Mouse (Mus musculus) kidney, embryonic 15.5 days (tissue): ENCODE results near the gene Rnf144b. TPM values are rescaled to one million over a fixed set of nuclear protein-coding genes. Genes with fewer than 3 reads are reported as not detected.

ENCODE experiments used
- ATAC-seq: fragments of 200-750 bp; cut with Nextera tagmentation; replicated peaks from 2 replicates; pipeline ENCODE4 v1.8.0; 2017; ENCODE audit warnings: moderate TSS enrichment; ENCODE audit not compliant: low FRiP score
- H3K27ac ChIP-seq: fragments of 300-500 bp; sonication (generic); 2 replicates; pipeline ENCODE4 v1.5.1; 2015; ENCODE audit warnings: mild to moderate bottlenecking, inconsistent platforms
- H3K27me3 ChIP-seq: fragments of 300-500 bp; sonication (generic); 2 replicates; pipeline ENCODE4 v1.6.1; 2015; ENCODE audit warnings: inconsistent platforms
- H3K36me3 ChIP-seq: fragments of 300-500 bp; sonication (generic); 2 replicates; pipeline ENCODE4 v1.6.1; 2015; ENCODE audit warnings: inconsistent platforms
- H3K4me1 ChIP-seq: fragments of 300-500 bp; sonication (generic); 2 replicates; pipeline ENCODE4 v1.6.1; 2015; ENCODE audit warnings: inconsistent platforms
- H3K4me2 ChIP-seq: fragments of 300-500 bp; sonication (generic); 2 replicates; pipeline ENCODE4 v1.6.1; 2015; ENCODE audit warnings: moderate library complexity, mild to moderate bottlenecking, inconsistent platforms
- H3K4me3 ChIP-seq: fragments of 300-500 bp; sonication (generic); replicated peaks from 2 replicates; pipeline ENCODE4 v1.5.1; 2015; ENCODE audit warnings: mild to moderate bottlenecking, inconsistent platforms
- H3K9ac ChIP-seq: fragments of 300-500 bp; sonication (generic); 2 replicates; pipeline ENCODE4 v1.6.1; 2015; ENCODE audit warnings: mild to moderate bottlenecking, inconsistent platforms
- H3K9me3 ChIP-seq: fragments of 300-500 bp; sonication (generic); replicated peaks from 2 replicates; pipeline ENCODE4 v1.6.1; 2016; ENCODE audit warnings: inconsistent platforms
- WGBS: fragments of 180-500 bp; shearing (Covaris S2); methylation state at CpG from one replicate; pipeline ENCODE4 v1.1.7; 2015; ENCODE audit warnings: mixed read lengths; 5-methylcytosine and 5-hydroxymethylcytosine counted together
- polyA plus RNA-seq: library from polyadenylated mRNA; unstranded; fragments of >200 nt; fragmentation: Nextera tagmentation; extraction: Ambion mirVana; gene quantifications from 2 replicates; pipeline ENCODE4 v1.2.1, GENCODE M21; 2015

Gene Rnf144b
- polyA plus RNA-seq, 1 experiment from 2014 or later = 0.69 TPM

DNA sequence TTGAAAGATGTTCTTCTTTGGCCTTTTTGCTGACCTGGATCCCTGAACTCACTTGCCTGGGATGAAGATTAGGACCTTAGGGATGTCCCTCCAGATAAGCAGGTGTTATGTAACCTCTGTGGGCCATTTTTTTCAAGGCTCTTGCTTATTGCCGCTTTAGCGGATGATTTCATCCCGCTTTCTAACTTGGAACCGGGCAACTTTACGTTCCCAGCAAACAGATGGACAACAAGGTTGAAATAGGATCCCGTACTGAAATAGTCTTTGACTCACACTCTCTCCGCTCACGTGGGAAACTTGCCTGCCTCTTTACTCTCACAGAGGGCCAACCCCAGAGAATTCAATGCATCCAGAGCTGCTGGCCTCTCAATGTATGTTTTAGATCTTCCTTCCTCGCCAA is 61.3 kb downstream of the Rnf144b start:
- WGBS = 41% methylated on average over 9 of the region's 9 CpGs
- H3K9me3 ChIP-seq = no peaks in the 10 kb centered on the region
- no peak overlapping the region for H3K27ac ChIP-seq
- H3K27me3 ChIP-seq = no peaks in the 10 kb centered on the region
- no peak overlapping the region for H3K4me3 ChIP-seq
- ATAC-seq = no peak
- H3K4me1 ChIP-seq = no peaks in the 10 kb centered on the region
- no peak overlapping the region for H3K4me2 ChIP-seq
- no peaks in the 10 kb centered on the region for H3K36me3 ChIP-seq
- H3K9ac ChIP-seq = no peak overlapping the region

DNA sequence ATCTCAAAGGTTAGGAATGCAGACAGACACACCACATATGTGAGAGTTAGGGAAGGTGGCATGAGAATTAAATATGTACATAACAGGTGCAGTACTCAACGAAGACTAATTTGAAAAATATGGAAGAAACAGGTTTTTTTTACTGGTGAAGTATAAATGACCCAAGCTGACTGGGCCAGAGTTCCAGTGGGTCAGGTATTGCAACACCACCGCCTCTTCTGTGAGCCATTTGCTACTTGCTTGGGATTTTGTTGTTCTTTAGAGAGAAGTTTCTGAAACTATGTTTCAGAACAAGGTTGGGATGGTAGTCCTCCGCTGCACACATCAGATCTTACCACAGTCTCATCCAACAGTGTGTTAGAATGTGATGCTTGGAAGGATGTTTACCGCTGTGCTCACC is 65.4 kb downstream of the Rnf144b start:
- Histone ChIP-seq H3K9ac (no peak overlapping the region), H3K27ac (no peak overlapping the region), H3K9me3 (no peaks in the 10 kb centered on the region), H3K4me1 (no peaks in the 10 kb centered on the region), H3K4me2 (no peak overlapping the region), H3K27me3 (peaks cover 13% of the 10 kb centered on the region), H3K36me3 (no peaks in the 10 kb centered on the region), H3K4me3 (no peak overlapping the region)
- no peak for ATAC-seq
- WGBS = 81% methylated on average over 4 of the region's 4 CpGs

DNA sequence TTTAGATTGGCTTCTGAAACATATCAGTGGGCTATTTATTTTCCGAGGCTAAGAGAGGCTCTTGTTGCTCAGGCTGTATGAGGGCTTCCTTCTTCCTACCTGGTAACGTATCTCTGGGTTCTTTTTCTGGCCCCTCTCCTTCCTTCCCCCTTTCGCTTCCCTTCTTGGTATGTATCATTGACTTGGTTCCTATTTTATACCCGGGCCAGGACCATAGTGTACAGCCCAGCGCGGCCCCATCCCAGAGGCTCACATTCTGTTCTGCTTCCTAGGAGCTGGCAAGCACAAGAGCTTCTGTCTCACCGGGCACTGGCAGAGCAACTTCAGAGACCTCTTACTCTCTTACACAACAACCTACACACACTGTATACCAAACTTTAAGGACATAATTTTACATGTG is 67.5 kb downstream of the Rnf144b start:
- Histone ChIP-seq H3K4me2 (no peak overlapping the region), H3K4me1 (peaks cover 17% of the 10 kb centered on the region), H3K27me3 (peaks cover 29% of the 10 kb centered on the region), H3K36me3 (no peaks in the 10 kb centered on the region), H3K9ac (no peak overlapping the region), H3K27ac (no peak overlapping the region), H3K9me3 (no peaks in the 10 kb centered on the region), H3K4me3 (no peak overlapping the region)
- ATAC-seq = no peak
- WGBS = 78% methylated on average over 7 of the region's 7 CpGs

DNA sequence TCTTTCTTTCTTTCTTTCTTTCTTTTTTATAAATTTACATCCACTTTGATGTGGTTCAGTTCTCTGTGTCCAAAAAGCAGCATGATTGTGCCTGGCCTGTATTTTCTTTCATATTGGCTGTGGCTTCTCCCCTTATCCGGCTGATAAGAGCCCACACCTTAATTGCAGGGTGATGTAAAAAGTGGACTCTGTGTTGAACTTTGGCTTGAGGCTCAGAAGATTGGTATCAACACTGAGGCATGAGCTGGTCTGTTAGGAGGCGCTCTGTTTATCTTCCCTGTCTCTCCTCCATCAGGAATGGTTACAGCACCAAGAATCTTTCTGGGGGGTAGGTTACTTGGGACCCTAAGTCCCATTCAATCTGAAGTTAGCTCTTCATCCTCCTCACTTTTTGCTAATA is 69.7 kb downstream of the Rnf144b start:
- Histone ChIP-seq H3K9ac (no peak overlapping the region), H3K4me3 (no peak overlapping the region), H3K27me3 (peaks cover 48% of the 10 kb centered on the region), H3K36me3 (no peaks in the 10 kb centered on the region), H3K9me3 (no peaks in the 10 kb centered on the region), H3K4me1 (peaks cover 18% of the 10 kb centered on the region), H3K4me2 (no peak overlapping the region), H3K27ac (no peak overlapping the region)
- WGBS = 75% methylated on average over 2 of the region's 2 CpGs
- ATAC-seq = no peak

DNA sequence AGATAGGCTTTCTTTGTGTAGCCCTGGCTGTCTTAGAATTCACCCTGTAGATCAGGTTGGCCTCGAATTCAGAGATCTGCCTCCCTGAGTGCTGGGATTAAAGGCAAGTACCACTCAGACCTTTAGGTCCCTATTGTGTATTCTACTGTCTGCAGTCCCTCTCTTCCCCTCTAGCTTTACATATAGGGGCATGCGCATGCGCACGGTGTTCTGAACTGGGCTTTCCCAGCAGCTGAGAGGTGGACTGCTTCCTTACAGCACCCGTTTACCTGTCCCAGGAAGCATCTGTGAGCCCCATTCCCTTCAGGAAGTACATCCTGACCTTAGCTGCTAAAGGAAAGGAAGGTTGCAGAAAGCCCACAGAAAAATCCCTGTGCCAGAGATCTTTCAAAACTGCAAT is 70.3 kb downstream of the Rnf144b start:
- H3K27ac ChIP-seq = no peak overlapping the region
- H3K4me2 ChIP-seq = no peak overlapping the region
- no peak overlapping the region for H3K4me3 ChIP-seq
- H3K9ac ChIP-seq = no peak overlapping the region
- WGBS = 69% methylated on average over 5 of the region's 5 CpGs
- peaks cover 53% of the 10 kb centered on the region for H3K27me3 ChIP-seq
- no peaks in the 10 kb centered on the region for H3K9me3 ChIP-seq
- ATAC-seq = no peak
- H3K36me3 ChIP-seq = no peaks in the 10 kb centered on the region
- peaks cover 18% of the 10 kb centered on the region for H3K4me1 ChIP-seq

DNA sequence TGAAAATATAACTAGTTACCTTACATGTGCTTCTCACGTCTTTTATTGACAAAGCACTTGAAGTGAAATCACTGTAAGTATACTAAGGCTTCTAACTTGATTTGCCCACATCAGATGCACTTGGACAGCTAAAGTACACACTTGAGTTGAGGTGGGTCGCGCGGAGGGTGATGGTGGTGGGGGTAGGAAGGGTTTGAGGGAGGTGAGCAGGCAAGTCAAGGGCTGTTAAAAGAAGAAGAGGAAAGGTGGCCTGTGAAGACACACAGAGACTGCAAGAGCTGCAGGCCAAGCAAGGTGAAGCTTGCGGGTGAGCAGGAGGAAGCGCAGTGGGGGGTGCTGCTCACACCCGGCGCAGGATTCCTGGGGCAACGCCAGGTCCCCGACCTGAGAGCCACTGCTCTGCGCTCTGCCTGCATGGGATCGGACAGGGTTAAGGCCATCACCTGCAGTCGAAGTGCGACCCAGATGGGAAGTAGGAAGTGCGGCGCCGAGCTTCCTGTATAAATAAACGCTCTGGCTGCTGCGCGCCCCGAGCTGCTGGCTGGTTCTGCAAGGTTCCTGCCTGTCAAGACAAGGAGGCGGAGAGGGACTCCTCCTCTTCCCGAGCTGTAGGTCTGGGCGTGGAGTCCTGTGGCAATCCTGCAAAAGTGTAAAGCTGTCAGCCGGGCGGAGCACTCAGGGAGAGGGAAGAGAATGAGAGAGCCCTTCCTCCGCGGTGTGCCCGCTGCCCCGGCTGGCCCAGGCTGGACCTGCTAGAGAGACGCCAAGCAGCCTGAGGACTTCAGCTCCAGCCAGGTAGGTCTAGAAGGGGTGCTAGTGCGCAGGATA is 71.1 kb downstream of the Rnf144b start:
- H3K4me2 ChIP-seq = peak overlapping the region; percentile 90
- WGBS = 7% methylated on average over 32 of the region's 32 CpGs
- peaks cover 18% of the 10 kb centered on the region for H3K4me1 ChIP-seq
- peak overlapping the region; percentile 31 for H3K9ac ChIP-seq
- H3K9me3 ChIP-seq = no peaks in the 10 kb centered on the region
- H3K27me3 ChIP-seq = peaks cover 53% of the 10 kb centered on the region
- no peak overlapping the region for H3K27ac ChIP-seq
- peak overlapping the region; percentile 49 for H3K4me3 ChIP-seq
- H3K36me3 ChIP-seq = no peaks in the 10 kb centered on the region
- peak; percentile 73 for ATAC-seq

DNA sequence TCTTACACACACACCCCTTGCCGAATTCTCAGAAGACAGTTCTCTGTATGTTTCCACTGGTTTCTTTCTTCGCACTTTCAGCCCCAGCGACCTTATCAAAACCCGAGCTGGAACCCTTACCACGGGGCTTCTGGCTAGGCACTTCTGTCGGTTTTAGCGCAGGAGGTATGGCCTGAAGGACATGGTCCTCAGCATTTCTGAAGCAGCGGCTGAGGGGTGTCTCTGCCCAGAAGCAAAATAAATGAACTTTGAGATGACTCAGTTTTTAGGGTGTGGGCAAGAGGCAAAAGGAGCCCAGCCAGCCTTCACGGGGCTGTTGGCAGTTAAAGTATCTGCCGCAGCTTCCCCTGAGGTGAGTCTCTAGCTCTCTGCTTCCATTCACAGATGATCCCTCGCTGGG is 72.2 kb downstream of the Rnf144b start:
- peak overlapping the region; percentile 49 for H3K4me3 ChIP-seq
- peak overlapping the region; percentile 90 for H3K4me2 ChIP-seq
- no peak for ATAC-seq
- no peaks in the 10 kb centered on the region for H3K36me3 ChIP-seq
- peaks cover 18% of the 10 kb centered on the region for H3K4me1 ChIP-seq
- H3K9me3 ChIP-seq = no peaks in the 10 kb centered on the region
- H3K27ac ChIP-seq = no peak overlapping the region
- no peak overlapping the region for H3K9ac ChIP-seq
- peaks cover 56% of the 10 kb centered on the region for H3K27me3 ChIP-seq
- WGBS = 21% methylated on average over 11 of the region's 11 CpGs

DNA sequence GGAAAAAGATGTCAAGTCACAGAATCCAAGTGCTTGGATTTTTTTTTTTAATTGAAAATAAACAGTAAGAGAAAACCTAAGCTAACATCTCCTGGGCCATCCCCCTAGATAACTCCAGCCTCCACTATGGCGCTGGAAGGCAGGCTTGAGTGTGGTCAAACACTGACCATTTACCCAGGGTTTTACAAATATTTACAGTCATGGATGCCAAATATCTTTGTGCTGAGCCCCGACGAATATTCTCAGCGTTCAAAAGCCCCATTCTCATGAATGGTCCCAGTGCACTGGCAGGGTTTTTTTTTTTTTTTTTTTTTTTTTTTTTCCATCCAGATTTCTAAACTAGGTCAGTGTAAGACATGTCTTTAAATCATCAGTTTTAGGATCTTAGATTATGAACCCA is 73.0 kb downstream of the Rnf144b start:
- 79% methylated on average over 4 of the region's 4 CpGs for WGBS
- H3K9ac ChIP-seq = no peak overlapping the region
- H3K4me2 ChIP-seq = no peak overlapping the region
- H3K4me1 ChIP-seq = peaks cover 18% of the 10 kb centered on the region
- H3K27me3 ChIP-seq = peaks cover 53% of the 10 kb centered on the region
- H3K9me3 ChIP-seq = no peaks in the 10 kb centered on the region
- H3K4me3 ChIP-seq = no peak overlapping the region
- H3K27ac ChIP-seq = no peak overlapping the region
- no peaks in the 10 kb centered on the region for H3K36me3 ChIP-seq
- no peak for ATAC-seq

DNA sequence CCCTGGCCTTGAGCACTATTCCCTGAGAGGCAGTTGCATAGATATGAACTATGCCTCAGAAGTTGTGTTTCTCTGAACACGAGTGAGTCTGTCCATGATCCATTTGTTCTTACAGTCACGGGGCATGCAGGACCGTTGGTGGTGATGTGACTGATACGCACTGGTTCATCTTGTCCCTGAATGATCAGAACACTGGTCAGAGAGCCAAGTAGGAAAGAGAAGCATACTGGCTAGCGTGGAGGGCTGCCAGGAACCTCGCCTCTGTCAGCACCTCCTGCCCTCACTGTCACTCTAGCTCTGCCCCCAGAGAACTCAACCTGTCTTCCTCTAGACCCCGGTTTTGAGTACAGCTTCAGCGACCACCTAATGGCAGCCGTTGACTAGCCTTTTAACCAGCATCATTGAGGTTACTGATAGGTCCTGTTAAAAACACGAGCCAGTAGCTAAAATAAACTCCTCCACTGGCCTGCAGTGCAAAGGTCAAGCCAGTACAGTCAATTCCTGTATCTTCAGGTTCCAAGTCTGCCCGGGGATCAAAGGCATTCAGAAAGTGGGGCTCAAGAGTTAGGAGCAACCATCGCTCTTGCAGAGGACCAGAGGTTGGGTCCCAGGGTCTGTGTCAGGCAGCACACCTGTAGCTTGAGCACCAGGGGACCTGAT is 77.7 kb downstream of the Rnf144b start:
- Histone ChIP-seq H3K27me3 (peaks cover 25% of the 10 kb centered on the region), H3K27ac (no peak overlapping the region), H3K4me3 (no peak overlapping the region), H3K9me3 (no peaks in the 10 kb centered on the region), H3K9ac (no peak overlapping the region), H3K4me1 (no peaks in the 10 kb centered on the region), H3K4me2 (no peak overlapping the region), H3K36me3 (no peaks in the 10 kb centered on the region)
- 54% methylated on average over 12 of the region's 12 CpGs for WGBS
- ATAC-seq = no peak

DNA sequence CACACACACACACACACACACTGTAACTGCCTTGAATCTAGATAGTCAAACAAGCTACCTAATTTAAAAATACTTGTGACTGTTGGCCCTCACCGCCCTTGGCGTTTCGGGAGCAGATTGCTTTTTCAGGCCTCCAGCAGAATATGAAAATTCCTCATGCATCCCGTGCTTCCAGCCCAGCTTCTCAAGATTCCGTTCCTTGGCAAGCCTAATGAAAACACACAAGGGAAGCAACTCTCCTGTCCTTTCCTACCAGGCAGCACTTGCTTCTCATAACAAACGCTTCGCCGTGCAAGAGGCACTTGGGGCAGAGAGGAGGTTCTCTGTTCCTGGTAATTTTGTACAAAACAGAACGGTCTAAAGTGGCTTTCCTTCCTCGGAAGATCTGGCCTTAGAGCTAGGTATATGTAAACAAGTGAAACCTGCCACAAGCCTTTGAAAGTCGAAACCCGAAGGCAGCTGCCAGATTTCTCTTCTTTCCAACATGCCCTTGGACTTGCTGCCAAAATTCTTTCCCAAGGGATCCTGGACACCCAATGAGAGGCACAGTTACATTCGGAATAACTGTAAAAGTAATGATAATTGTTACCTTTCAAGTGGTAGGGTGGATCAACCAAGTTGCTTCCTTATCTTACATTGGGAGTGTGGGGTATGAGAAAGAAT is 79.6 kb downstream of the Rnf144b start:
- Histone ChIP-seq H3K27me3 (peaks cover 9% of the 10 kb centered on the region), H3K9ac (no peak overlapping the region), H3K36me3 (no peaks in the 10 kb centered on the region), H3K27ac (no peak overlapping the region), H3K4me1 (no peaks in the 10 kb centered on the region), H3K4me3 (no peak overlapping the region), H3K4me2 (no peak overlapping the region), H3K9me3 (no peaks in the 10 kb centered on the region)
- no peak for ATAC-seq
- 39% methylated on average over 13 of the region's 13 CpGs for WGBS

DNA sequence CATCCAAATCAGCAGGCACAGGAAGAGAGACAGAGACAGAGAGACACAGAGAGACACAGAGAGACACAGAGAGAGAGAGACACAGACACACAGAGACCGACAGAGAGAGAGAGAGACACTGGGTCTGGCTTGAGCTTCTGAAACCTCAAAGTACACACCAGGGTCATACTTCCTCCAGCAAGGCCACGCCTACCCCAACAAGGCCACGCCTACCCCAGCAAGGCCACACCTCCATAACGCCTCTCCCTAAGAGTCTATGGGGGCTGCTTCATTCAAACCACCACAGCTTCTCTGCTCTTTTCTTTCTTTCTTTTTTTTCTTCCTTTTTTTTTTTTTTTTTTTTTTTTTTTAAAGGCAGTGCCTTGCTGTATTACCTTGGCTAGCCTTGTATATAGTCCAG is 88.0 kb downstream of the Rnf144b start:
- 82% methylated on average over 4 of the region's 4 CpGs for WGBS

DNA sequence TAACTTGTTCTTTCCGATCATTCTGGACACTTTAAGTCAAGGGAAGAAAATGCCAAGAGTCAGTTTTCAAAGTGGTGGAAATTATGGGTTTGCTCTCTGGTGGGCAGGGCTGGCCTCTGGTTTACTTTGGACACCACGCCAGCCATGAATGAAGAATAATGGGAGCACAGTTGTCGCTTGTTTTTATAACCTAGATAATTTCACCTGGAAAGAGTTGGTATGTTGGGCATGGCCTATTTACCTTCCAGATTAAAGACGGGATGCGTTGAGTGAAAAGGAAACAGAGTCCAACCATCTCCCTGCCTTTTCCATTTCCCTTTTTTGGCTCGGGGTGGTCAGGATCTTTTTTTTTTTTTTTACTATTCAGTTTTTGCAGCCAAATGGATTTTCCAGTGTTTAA is 88.5 kb downstream of the Rnf144b start:
- WGBS = 71% methylated on average over 6 of the region's 6 CpGs
- Histone ChIP-seq H3K4me3 (no peak overlapping the region), H3K4me1 (no peaks in the 10 kb centered on the region), H3K27me3 (no peaks in the 10 kb centered on the region), H3K9ac (no peak overlapping the region), H3K9me3 (no peaks in the 10 kb centered on the region), H3K4me2 (no peak overlapping the region), H3K27ac (no peak overlapping the region), H3K36me3 (no peaks in the 10 kb centered on the region)
- no peak for ATAC-seq

More for the DNA sequence above, 88.0 kb downstream of the Rnf144b start:
- Histone ChIP-seq H3K27me3 (no peaks in the 10 kb centered on the region), H3K27ac (no peak overlapping the region), H3K4me3 (no peak overlapping the region), H3K36me3 (no peaks in the 10 kb centered on the region), H3K4me2 (no peak overlapping the region), H3K9me3 (no peaks in the 10 kb centered on the region), H3K4me1 (no peaks in the 10 kb centered on the region), H3K9ac (no peak overlapping the region)
- no peak for ATAC-seq
